Mouse (Mus musculus) midbrain, embryonic 14.5 days (tissue): ENCODE measurements around the gene Emc4. TPM values are rescaled to one million over a fixed set of nuclear protein-coding genes. Genes with fewer than 3 reads are reported as not detected.

ENCODE experiments used
- ATAC-seq: fragments of 200-750 bp; cut with Nextera tagmentation; 2 replicates; pipeline ENCODE4 v1.8.0; 2017; ENCODE audit warnings: moderate number of reproducible peaks, moderate library complexity; ENCODE audit not compliant: low FRiP score, low TSS enrichment
- DNase-seq: peaks from one replicate; pipeline ENCODE4 v3.0.0-alpha.2; 2015
- H3K27ac ChIP-seq: fragments of 300-500 bp; sonication (generic); replicated peaks from 2 replicates; pipeline ENCODE4 v1.5.1; 2014; ENCODE audit warnings: mild to moderate bottlenecking, low read depth, low read length, moderate library complexity
- H3K27me3 ChIP-seq: fragments of 300-500 bp; sonication (generic); 2 replicates; pipeline ENCODE4 v1.6.1; 2014; ENCODE audit warnings: low read length, control low read depth, mixed read lengths; ENCODE audit not compliant: control insufficient read depth, insufficient read depth
- H3K36me3 ChIP-seq: fragments of 300-500 bp; sonication (generic); 2 replicates; pipeline ENCODE4 v1.6.1; 2014; ENCODE audit warnings: low read length, control low read depth; ENCODE audit not compliant: control insufficient read depth, insufficient read depth
- H3K4me1 ChIP-seq: fragments of 300-500 bp; sonication (generic); 2 replicates; pipeline ENCODE4 v1.6.1; 2014; ENCODE audit warnings: mild to moderate bottlenecking, antibody characterized with exemption, low read length, control low read depth; ENCODE audit not compliant: control insufficient read depth, insufficient read depth
- H3K4me2 ChIP-seq: fragments of 300-500 bp; sonication (generic); 2 replicates; pipeline ENCODE4 v1.6.1; 2014; ENCODE audit warnings: mild to moderate bottlenecking, low read length, moderate library complexity
- H3K4me3 ChIP-seq: fragments of 300-500 bp; sonication (generic); replicated peaks from 2 replicates; pipeline ENCODE4 v1.5.1; 2014; ENCODE audit warnings: low read depth, low read length
- H3K9ac ChIP-seq: fragments of 300-500 bp; sonication (generic); replicated peaks from 2 replicates; pipeline ENCODE4 v1.6.1; 2014; ENCODE audit warnings: mild to moderate bottlenecking, low read length, moderate library complexity
- H3K9me3 ChIP-seq: fragments of 300-500 bp; sonication (generic); 2 replicates; pipeline ENCODE4 v1.6.1; 2016; ENCODE audit warnings: low read length, control low read depth, mixed read lengths; ENCODE audit not compliant: control insufficient read depth
- WGBS: fragments of 180-500 bp; shearing (Covaris S2); extraction: QIAGEN DNeasy Blood & Tissue Kit; methylation state at CpG from one replicate; pipeline ENCODE4 v1.1.7; 2014; 5-methylcytosine and 5-hydroxymethylcytosine counted together
- polyA plus RNA-seq: library from polyadenylated mRNA; unstranded; fragments of >200 nt; fragmentation: Nextera tagmentation; extraction: Ambion mirVana; gene quantifications from 2 replicates; pipeline ENCODE4 v1.2.1, GENCODE M21; 2014

The Emc4 gene
- polyA plus RNA-seq, 1 experiment from 2014 or later: 147 TPM

DNA sequence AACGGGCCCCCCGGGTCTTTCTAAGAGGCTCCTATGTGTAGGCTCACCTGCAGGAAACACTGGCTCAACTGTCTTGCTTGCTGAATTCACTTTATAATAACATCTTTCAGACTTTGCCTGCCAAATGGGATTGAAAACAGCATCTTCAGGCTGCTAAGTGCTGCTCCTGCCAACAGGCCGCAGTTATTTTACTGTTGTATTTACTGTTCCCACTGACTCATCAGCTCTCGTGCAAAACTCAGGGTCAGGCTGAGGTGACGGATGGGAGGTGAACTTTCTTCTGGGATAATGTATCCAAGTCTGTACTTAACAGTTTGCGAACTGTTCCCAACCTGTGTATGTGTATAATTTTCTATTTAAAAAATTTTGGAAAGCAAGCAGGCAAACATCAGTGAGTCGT is 48.9 kb downstream of the Emc4 start:
- Histone ChIP-seq H3K4me2 (no peak overlapping the region), H3K27ac (no peak overlapping the region), H3K36me3 (no peaks in the 10 kb centered on the region), H3K9ac (no peak overlapping the region), H3K27me3 (no peaks in the 10 kb centered on the region), H3K4me3 (no peak overlapping the region), H3K4me1 (no peaks in the 10 kb centered on the region), H3K9me3 (no peaks in the 10 kb centered on the region)
- ATAC-seq (no peak), DNase-seq (no peak)
- WGBS: 88% methylated on average over 7 of the region's 7 CpGs

DNA sequence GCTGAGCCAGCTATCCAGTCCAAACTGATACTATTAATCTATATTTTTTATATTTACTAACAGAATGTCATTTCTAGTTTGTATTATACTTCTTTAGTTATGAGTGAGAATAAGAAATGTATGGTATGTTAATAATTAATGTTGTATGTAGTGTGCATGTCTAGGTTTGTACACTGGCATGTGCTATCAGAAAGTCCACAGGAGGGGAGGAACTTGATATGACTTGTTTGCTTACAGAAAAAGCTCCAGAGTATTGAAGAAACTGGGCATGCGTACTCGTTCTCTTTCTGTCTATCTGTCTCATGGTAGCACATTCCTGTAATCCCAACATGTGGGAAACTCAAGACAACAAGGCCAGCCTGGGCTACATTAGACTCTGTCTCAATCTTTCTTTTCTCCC is 49.6 kb downstream of the Emc4 start:
- no peak overlapping the region for H3K4me3 ChIP-seq
- 86% methylated on average over 2 of the region's 2 CpGs for WGBS
- H3K9ac ChIP-seq: no peak overlapping the region
- ATAC-seq (no peak), DNase-seq (no peak)
- no peak overlapping the region for H3K4me2 ChIP-seq
- H3K9me3 ChIP-seq: no peaks in the 10 kb centered on the region
- no peaks in the 10 kb centered on the region for H3K36me3 ChIP-seq
- no peak overlapping the region for H3K27ac ChIP-seq
- H3K4me1 ChIP-seq: no peaks in the 10 kb centered on the region
- H3K27me3 ChIP-seq: no peaks in the 10 kb centered on the region

DNA sequence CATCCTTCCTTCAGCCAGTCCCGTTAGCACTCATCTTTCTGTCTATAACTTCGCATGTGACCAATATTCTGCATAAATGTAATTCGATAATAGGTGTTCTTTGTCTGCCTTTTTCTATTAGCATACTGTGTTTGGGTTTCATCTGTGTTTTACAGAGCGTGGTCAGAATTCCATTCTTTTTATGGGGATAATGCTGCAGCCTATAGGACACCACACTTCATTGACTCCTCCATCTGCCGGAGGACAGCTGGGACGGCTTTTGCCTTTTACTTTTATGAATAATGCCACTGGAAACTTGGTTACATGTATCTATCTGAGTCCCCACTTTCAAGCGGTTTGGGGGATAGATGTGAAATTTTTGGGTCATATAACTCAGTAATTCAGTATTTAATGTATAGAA is 52.2 kb downstream of the Emc4 start:
- H3K27ac ChIP-seq: no peak overlapping the region
- WGBS: 84% methylated on average over 7 of the region's 7 CpGs

More for the DNA sequence above, 52.2 kb downstream of the Emc4 start:
- Histone ChIP-seq H3K36me3 (no peaks in the 10 kb centered on the region), H3K4me3 (no peak overlapping the region), H3K27me3 (no peaks in the 10 kb centered on the region), H3K9ac (no peak overlapping the region), H3K4me1 (no peaks in the 10 kb centered on the region), H3K9me3 (no peaks in the 10 kb centered on the region), H3K4me2 (no peak overlapping the region)
- no peak for ATAC-seq
- DNase-seq: no peak

Other genes with a start within 250 kb of the Emc4 start
- gene Olfr1316, start 233.1 kb downstream of the Emc4 start, polyA plus RNA-seq: not detected in 2 replicates
- gene Olfr1317, start 227.7 kb downstream of the Emc4 start, polyA plus RNA-seq: not detected in 2 replicates
- gene Olfr1318, start 213.8 kb downstream of the Emc4 start, polyA plus RNA-seq: not detected in 2 replicates
- gene Lpcat4, start 128.6 kb downstream of the Emc4 start, polyA plus RNA-seq: 13.9 and 18.7 TPM in 2 replicates
- gene Nutm1, start 108.7 kb downstream of the Emc4 start, polyA plus RNA-seq: 0.05 TPM in 1 of 2 replicates, not detected in the other
- 136 and 182 TPM in 2 replicates for gene Nop10, start 106.1 kb downstream of the Emc4 start, polyA plus RNA-seq
- gene Slc12a6, start 102.2 kb downstream of the Emc4 start, polyA plus RNA-seq: 18.6 and 25.9 TPM in 2 replicates
- gene Gm21985, start 101.7 kb downstream of the Emc4 start, polyA plus RNA-seq: not detected in 2 replicates
- gene Katnbl1, start 11.2 kb upstream of the Emc4 start, polyA plus RNA-seq: 33.3 and 39.0 TPM in 2 replicates
- 18.3 and 19.1 TPM in 2 replicates for gene Emc7, start 87.0 kb upstream of the Emc4 start, polyA plus RNA-seq
- 0.30 and 0.93 TPM in 2 replicates for gene Chrm5, start 112.7 kb upstream of the Emc4 start, polyA plus RNA-seq
- 3.2 and 4.5 TPM in 2 replicates for gene Aven, start 124.9 kb upstream of the Emc4 start, polyA plus RNA-seq